Mouse (Mus musculus): Measurements from ENCODE around the gene S100pbp.

The S100pbp gene

DNA sequence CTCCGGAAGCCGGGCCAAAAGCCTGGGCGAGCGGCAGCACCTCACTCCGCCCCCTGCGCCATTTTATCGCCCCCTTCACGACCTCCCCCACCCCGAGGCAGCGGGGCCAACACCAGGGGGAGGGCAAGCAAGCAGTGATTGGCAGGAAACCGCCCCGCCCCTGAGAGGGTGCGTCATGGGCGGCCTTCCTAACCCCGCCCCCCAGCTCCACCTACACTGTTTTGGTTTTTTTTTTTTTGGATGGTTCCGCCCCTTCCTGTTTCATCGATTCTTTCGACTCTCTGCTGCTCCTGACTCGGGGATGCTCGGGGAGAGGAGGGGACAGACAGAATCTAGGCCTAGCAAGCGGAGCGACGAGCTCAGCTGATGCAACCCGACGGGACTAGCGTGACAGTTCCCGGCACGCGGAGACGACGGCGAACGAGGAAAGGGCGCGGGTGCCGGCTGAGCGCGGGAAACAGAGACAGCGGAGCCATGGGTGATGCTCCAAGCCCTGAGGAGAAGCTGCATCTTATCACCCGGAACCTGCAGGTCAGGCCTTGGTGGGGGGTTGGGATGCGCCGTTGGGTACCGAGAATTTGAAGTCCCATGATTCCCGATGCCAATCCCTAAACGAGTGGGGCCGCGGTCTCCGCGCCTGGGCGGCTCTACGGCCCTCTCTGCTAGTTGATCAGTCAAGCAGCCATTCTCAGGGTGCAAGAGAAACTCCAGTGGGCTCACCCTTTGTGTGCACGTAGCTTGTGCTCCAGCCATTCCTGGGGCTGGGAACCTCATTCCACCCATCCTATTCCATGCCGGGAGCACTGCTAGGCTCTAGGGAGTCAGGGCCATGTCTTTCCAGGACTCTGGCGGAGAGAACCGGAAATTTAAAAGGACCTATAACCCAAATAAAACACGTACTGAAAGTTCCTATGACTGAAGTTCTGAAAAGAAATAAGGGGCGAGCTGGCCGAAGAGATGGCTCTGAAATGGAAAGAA, at the start of gene S100pbp, which contains the start of gene Yars:
Gene S100pbp, minus strand, starts transcription at position 186 of the 978 bp plus-strand sequence.
Gene Yars, plus strand, starts transcription at position 219 of the 978 bp plus-strand sequence.
- peak; percentile 96 to 97 for DNase-seq (ENCODE audit: low spot score in 2 of 2)

DNA sequence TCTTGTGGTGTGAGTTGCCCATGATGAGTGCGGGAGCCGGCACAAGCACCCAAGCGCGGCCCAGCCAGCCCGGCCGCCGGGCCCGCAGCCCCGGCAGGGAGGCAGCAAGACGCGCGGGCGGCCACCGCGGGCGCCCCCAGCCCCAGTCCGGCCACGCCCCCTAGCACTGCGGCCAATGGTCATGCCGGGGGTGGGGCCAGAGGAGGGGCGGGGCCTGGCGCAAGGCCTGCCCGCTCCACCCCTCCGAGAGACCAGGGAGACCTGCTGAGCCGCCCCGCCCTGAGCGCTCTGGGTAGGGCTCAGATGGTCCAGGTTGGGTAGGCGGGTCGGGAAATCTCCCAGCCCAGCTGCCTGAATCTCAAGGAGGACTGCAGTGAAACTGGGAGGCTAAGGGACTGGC, 49.5 kb upstream of the S100pbp start:
- peak in 1 of 2 experiments; percentile 31 for DNase-seq (ENCODE audit: low spot score in 2 of 2)

DNA sequence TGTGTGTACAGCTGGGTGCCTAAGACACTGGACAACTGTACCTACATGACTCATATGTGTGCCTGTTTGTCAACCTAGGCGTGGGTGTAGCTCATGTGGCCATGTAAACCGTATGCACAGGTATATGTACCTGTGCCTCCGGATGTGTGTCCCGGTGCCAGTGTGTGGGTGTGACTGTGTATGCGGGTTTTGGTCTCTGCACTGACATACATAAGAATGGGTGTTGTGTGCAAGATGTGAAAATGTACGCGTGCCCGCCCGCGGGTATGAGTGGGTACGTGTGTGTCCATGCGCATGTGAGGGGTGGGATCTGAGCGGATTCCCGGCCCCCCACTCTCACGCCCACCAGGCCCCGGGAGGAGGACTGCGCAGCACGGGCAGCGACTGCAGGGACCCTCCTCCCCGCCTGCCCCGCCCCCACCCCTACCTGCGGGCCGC, 49.1 kb upstream of the S100pbp start:
- DNase-seq (ENCODE audit: low spot score in 2 of 2) = no peak

DNA sequence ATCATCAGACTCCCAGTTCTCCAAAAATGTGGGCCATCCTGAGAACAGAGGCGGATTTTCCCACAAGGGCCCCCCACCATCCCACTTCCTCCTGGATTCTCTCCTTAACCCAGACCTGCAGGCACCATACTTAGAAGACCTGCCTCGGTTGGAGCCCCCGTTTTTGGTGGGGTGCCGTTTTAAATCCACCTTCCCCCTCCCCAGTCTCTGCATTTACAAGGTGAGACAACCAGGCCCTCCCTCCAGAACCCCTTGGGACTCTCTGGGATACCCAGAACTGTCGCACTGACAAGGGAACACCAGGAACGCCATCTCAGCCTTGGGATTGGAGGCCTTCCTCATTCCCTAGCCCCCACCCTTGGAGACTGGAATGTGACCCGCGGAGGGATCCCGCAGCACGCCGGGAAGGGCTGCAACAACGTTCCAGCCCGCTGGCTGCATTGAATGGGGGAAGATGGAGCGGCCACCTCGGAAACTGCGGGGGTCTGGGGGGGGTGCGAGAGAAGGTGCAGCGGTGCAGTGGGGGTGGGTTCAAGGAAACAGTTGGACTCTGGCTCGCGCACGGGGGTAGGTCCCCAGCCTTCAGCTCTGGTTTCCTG, 48.4 kb upstream of the S100pbp start:
- DNase-seq (ENCODE audit: low spot score in 2 of 2) = no peak

DNA sequence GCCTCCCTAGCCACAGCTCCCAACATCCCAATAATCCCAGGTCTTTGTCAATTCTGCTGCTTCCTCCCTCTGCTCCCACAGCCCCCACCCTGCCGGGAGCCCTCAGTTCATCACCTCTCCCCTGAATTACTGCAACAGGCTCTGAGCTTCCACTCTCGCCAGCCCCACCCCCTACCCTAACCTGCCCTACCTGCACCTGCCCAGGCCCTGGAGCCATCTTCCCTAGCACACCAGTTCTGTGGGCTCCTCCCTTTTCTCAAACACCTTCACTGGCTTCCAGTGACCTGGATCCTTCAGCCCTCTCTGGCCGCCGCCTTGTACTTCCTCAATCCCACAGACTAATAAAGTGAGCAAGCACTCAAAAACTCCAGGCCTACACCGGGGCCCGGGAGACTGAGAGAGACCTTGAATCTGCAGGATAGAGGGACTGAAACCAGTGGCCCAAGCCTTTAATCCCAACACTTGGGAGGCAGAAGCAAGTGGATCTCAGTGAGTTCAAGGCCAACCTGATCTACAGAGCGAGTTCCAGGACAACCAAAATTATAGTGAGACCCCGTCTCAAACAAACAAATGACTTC, 46.8 kb upstream of the S100pbp start:
- no peak for DNase-seq (ENCODE audit: low spot score in 2 of 2)

DNA sequence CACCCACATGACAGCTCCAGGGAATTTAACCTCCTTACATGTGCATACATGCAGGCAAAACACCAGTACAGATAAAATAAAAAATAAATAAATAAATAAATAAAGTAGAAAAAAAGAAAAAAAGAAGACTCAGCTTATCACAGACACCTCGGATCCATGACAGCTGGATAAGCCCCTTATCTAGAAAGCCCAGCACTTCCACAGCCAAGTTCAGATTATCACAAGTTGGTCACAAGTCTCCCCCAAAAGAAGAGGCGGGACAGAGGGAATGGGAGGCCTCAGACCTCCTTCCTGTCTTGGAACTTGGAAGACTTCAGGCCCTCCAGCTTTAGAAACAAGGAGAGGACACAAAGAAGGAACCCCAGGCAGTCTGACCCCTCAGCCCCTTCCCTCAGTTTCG, 45.6 kb upstream of the S100pbp start:
- DNase-seq (ENCODE audit: low spot score in 2 of 2) = no peak

DNA sequence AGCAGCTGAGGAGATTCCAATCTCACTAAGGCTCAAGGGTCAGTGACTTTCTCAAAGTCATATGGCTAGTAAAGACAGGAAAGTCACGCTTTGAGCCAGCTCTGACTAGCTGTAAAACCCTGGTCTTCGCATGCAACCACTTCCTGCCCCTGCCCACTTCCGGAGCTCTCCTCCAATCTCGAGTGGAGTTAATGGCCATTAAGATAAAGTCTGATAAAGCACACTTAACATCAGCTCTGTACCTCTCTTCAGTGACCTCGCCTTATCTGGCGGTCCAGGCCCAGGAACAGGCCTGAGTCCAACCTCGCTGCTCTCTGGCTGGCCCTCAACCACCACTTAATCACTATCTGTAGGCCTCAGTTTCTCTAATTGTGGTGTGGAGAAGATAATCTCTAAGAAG, 45.0 kb upstream of the S100pbp start:
- DNase-seq (ENCODE audit: low spot score in 2 of 2) = no peak

DNA sequence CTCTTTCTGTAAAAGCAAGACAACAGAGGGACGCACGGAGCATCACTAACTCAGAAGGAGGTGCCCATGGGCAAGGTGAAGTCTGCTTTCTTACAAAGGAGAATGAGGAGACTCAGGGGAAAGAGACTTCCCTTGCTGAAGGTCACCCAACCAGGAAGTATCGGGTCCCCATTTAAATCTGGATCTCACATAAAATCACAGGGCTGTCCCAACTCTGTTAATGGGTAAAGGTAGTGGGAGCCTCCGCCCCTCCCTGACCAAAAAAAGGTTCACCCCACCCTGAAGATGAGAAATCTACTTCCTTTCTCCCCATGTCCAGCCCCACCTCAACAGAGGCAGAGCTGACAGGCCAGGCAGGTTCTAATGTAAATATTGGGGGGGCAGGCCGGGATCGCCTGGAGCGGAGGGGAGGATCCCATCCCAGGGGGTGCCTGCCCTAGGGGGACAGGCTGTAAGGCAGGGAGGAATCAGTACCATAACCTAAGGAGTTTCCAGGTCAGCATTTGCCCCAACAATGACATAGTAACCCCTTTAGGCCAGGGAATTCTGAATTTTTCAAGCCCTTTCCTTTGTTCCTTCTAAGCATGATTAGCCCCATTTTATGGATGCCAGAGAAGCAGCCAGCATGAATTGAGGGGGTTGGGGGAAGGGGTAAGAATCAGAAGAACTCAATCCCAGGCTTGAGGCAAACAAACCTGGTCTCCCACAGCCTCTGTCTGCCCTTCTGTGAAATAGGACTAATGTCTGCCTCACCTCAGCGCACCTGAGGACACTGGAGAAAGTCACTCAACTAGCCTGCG, 43.2 kb upstream of the S100pbp start:
- DNase-seq (ENCODE audit: low spot score in 2 of 2) = no peak

DNA sequence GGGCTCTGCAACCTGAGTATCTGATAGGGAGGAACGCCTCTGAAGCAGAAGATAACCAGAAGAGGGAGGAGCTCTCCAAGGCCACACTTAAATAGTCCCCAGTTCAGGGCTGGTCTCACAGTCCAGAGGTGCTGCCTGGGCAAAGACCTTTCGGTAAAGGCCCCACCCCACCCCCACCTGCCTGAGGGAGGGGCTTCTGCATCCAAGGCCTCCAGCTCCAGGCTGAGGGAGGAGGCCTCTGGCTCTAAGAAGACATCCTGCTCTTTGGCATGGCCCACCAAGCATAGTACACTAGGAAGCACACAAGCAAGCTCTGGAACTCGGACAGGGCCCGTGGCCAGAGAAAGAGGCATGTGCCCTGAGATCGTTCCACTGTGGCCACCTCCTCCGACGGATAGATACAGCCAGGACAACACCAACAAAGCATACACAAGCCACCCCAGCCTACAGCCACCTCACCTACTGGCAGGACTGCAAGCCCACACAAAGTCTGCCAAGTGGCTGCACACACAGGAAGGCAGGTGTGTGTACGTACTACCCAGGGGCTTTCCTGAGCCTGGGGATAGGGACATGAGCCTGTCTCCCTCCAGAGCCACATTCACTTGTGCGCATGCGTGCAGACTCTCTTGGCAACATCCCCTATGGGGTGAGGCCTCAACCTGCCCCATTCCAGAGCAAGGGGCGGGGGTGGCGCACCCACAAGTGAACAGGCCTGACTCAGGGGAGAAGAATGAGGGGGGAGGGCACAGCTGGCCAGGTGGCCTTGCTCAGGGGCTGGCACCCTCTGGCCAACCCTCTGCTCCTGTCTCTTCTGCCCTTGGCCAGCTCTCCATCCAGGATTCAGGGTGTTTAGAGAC, 42.3 kb upstream of the S100pbp start:
- DNase-seq (ENCODE audit: low spot score in 2 of 2) = no peak

DNA sequence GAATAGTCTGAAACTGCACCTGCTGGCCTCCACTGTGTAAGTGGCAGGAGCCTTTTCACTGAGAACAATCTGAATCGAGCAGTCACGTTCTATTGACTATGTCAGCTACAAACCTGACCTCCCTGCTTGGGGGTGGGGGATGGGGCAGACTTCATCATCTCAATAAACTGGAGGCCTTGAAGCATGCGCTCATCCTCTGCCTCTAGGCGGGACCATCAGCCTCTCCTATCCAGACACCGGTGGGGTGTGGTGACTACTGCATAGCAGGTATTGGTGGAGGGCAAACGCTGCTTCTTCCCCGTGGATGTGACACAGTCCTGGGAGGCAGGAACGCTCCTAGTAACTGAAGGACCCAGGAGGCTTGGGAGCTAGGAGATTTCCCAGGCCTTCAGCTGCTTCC, 41.4 kb upstream of the S100pbp start:
- no peak for DNase-seq (ENCODE audit: low spot score in 2 of 2)

DNA sequence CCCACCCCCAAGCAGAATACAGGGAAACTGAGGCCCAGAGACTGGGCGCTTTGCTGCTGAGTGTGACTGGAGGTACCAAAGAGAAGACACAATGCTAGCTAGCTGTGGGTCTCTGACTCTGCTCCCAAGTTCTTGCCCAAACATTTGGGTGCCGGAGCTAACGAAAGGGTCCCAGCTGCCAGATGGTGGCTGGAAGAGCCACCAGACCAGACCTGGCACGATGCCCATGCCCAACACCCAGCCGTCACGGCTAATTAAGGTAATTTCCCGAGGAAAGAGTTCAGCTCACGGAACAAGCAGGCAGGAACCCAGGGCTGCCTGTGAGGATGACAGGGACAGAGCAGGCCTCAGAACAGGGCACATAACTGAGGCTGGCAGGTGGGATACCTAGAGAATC, 38.5 kb upstream of the S100pbp start:
- no peak for DNase-seq (ENCODE audit: low spot score in 2 of 2)

DNA sequence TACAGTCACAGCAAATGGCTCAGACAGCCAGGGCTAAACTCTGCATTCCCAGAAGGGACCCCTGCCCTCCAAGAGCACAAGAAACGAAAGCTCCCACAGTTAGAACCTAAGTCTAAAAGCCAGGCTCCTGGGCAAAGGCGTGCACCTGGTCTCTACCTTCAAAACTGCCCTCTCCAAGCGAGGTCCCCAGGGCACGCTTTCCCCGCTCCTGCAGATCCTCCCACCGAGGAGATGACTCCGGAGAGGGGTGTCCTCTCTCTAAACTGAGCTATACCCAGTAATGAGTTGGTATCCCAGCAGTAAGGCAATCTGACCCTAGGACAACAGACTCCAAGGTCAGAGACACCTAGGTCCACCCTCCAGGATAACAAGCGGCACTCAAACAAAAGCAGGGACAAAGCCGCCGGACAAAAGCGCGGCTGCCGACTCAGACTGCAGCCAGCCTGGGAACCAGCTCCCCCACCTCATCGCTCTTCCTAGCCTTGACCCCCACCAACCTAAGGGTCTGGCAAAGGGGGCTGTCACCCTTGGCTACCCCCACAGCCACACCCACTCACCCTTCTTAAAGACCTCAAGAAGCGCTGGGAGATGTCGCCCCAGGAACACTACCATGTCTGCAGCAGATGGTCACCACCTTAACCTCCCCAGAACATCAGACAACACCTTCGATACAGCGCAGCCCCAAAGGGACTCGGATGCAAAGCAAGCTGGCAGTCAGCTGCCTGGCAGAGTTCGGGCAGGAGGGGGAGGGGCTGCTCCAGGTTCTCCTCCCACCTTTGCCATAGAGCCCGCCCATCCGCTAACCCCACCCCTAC, 37.9 kb upstream of the S100pbp start:
- no peak for DNase-seq (ENCODE audit: low spot score in 2 of 2)

DNA sequence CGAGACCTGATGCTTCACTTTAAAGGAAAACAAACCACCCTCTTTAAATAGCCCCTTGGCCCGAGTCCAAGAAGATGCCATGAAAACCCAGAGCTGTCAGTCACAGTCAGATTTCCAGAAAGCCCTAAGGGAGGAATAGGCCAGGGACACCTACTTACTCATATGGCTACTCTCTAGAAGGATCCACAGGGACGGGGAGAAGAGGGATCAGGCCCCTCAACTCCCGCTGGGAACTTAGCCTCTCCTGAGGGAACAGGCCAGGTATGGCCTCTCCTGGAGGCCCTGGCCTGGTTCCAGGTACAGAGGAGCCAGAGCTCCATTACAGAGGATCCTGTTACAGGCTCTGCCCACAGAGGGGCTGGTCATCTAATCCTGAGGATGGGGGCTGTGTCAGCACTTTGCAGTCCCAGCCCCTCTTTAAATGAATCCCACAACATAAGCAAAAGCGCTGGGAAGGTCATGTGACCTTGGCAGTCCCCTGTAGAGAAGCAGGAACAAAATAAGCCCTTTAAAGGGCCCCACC, 37.0 kb upstream of the S100pbp start:
- DNase-seq (ENCODE audit: low spot score in 2 of 2) = no peak

DNA sequence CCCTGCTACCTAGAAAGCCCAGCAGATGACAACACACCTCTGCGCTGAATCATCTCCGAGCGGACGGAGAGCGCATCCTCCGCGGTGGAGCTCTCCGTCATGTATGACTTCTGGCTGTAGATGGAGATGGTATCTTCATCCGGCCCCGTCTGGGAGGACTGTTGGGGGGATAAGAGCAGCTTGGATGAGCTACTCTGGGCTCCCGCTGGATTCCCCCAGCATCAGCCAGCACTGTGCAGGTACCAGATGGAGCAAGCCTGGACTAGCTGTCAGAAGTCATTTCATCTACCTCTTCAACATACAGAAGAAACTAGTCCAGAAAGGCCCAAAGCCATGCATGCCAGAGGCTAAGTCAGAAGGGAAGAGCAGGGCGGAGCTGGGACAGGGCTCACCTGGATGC, 35.8 kb upstream of the S100pbp start:
- DNase-seq (ENCODE audit: low spot score in 2 of 2) = no peak

DNA sequence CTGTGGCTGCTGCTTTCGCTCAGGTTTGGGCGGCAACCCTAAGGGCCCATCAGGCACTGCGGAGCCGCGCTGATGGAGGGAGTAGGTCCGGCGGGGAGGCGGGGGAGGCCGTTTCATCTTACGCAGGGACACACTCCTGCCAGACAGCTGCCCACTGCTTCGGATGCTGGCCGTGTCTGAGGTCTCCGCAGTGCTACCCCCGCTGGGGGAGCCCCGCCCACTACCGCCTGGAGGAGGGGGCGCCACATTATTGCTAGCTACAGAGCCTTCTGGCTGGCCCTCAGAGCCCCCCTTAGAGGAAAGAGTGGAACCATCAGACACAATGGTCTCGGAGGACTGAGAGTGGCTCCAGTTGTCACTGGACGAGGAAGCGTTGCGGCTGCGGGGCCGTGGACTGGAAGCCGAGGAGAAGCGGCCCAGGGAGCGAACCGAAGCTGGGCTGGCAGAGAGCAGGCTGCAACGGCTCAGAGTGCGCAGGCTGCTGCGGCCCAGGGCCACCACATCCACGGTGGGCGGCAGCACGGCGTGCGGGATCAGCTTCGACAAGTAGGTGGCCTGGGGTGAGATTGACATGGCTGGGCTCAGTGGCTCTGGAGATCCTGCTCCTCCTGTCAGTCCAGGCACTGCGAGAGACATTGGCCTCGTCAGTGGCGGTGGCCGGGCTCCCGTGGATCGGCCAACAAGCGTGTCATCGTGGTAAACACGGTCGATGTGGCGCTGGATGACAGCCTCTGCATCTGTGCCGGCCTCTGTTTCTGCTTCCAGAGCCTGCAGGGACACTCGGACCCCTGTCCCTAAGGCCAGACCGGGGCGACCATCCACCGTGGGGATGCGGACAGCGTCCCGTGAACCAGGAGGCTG, 34.1 kb upstream of the S100pbp start:
- no peak for DNase-seq (ENCODE audit: low spot score in 2 of 2)

DNA sequence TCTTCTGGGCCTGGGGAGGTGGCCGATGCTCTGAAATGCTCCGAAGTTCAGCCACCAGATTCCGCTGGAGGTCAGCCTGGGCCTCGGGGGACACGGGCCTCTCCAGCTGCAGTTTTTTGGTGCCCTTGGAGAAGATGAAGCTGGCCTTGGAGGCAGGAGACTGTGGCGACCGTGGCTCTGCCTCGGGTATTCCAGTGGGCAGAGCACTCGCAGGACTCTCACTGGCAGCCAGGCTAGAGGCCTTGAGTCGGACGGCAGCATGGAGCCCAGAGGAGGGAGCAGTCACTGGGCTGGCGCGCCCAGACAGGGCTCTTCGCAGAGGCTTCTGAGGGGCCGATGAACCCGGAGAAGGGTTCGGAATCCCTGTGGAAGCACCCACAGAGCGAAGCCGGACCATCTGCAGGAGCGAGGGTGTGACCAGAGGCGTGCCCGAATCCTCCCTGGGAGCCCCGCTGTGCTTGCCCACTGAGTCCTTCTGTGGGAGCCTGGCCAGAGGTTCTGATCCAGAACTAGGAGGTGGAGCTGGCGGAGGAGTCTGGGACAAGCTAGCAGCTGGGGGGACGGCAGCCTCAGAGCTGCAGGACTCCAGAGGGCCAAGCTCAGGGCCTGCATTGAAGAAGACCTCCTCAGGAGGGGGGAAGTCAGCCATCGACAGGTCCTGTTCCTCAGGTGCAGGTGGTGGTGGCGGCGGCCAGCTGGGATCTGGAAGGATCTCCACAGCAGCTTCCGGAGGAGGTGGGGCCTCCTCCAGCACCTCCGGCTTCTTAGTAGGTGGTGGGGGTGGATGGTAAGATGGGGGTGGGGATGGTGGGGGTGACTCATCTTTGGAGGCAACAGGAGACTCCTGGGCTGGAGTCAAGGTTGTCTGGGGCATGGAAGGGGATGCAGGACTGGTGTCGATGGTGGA, 32.7 kb upstream of the S100pbp start:
- peak; percentile 53 to 55 for DNase-seq (ENCODE audit: low spot score in 2 of 2)

DNA sequence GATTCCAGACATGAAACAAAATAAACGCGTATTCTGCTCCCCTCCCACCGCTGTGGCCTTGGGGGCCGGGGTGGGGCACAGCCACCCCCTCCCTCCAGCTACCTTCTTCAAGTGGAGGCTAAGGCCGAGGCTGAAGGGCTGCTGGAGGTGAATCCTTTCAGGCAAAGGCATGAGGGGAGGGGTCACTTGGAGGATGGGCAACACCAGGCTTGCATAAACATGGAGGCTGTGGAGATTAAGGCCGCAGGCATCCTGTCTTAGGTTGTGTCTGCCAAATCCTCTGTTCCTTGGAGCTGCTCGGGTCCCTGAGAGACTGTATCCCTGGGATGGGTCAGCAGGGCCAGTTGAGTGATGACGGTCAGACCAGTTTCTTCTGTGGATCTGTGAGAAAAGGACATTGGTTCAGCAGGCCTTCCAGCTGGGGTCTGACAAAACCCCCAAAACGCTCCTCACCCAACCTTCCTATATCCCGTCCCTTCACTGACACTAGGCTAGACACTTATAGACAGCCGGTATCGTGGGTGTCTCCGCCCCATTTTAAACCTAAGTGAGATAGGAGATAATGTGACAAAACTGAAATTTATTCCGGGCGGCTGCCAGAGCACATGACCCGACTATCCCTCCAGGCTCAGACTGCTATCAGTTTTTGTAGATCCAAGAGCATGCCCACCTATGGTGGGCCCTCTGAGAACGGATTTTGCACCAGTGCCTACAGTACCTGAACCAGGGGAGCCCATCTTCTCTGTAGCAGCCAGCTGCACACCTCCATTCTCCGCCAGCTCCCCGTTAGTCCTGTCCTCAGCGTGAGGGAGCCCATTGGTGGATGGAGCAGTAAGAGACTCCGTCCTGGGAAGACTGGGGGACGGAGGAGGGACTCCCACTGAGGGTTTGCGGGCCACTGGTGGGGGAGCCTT, 31.8 kb upstream of the S100pbp start:
- DNase-seq (ENCODE audit: low spot score in 2 of 2) = no peak

Measured in heart, adult 9 months (tissue).